Mouse (Mus musculus) liver, postnatal 0 days (tissue): ENCODE measurements at regions not wholly inside any gene's neighbourhood (a gene's known extent, or its start where the extent isn't known, plus 50 kb on each side); places are given as distances from the start of the nearest gene placed in this dataset.
"Not testable (repeated sequence)": the region's sequence is repeated elsewhere in the genome, so short reads cannot be mapped to it uniquely, and the experiment has no call there.

ENCODE experiments used
- ATAC-seq: fragments of 200-750 bp; cut with Nextera tagmentation; 2 replicates; pipeline ENCODE4 v1.8.0; 2017; ENCODE audit warnings: mild to moderate bottlenecking, moderate library complexity
- DNase-seq: peaks from one replicate; pipeline ENCODE4 v3.0.0-alpha.2; 2016
- H3K27ac ChIP-seq: fragments of 300-500 bp; sonication (generic); 2 replicates; pipeline ENCODE4 v1.5.1; 2014; ENCODE audit warnings: antibody characterized with exemption, moderate library complexity, mild to moderate bottlenecking, low read depth
- H3K27me3 ChIP-seq: fragments of 300-500 bp; sonication (generic); 2 replicates; pipeline ENCODE4 v1.6.1; 2014; ENCODE audit warnings: low read length, control low read depth, mixed read lengths; ENCODE audit not compliant: insufficient read depth
- H3K36me3 ChIP-seq: fragments of 300-500 bp; sonication (generic); replicated peaks from 2 replicates; pipeline ENCODE4 v1.6.1; 2014; ENCODE audit warnings: mild to moderate bottlenecking, control low read depth, low read length, moderate library complexity, mixed read lengths; ENCODE audit not compliant: insufficient read depth
- H3K4me1 ChIP-seq: fragments of 300-500 bp; sonication (generic); 2 replicates; pipeline ENCODE4 v1.6.1; 2014; ENCODE audit warnings: antibody characterized with exemption, mild to moderate bottlenecking, control low read depth; ENCODE audit not compliant: insufficient read depth
- H3K4me2 ChIP-seq: fragments of 300-500 bp; sonication (generic); 2 replicates; pipeline ENCODE4 v1.6.1; 2014; ENCODE audit warnings: low read depth, mild to moderate bottlenecking, low read length, moderate library complexity, mixed read lengths
- H3K4me3 ChIP-seq: fragments of 300-500 bp; sonication (generic); 2 replicates; pipeline ENCODE4 v1.5.1; 2014; ENCODE audit warnings: low read depth, low read length
- H3K9ac ChIP-seq: fragments of 300-500 bp; sonication (generic); replicated peaks from 2 replicates; pipeline ENCODE4 v1.6.1; 2014; ENCODE audit warnings: mild to moderate bottlenecking, moderate library complexity
- H3K9me3 ChIP-seq: fragments of 300-500 bp; sonication (generic); 2 replicates; pipeline ENCODE4 v1.6.1; 2016; ENCODE audit warnings: mild to moderate bottlenecking, control low read depth, low read length, mixed read lengths
- CTCF ChIP-seq: sonication (generic); IDR thresholded peaks from 2 replicates; pipeline ENCODE4 v1.5.1; 2016; ENCODE audit warnings: antibody characterized with exemption, low read depth
- EP300 ChIP-seq: IDR thresholded peaks from 2 replicates; pipeline ENCODE4 v1.6.1; 2016; ENCODE audit warnings: antibody characterized with exemption, low read depth, mild to moderate bottlenecking
- WGBS: fragments of 180-500 bp; shearing (Covaris S2); extraction: QIAGEN DNeasy Blood & Tissue Kit; methylation state at CpG from one replicate; pipeline ENCODE4 v1.1.7; 2014; ENCODE audit not compliant: insufficient replicate concordance; 5-methylcytosine and 5-hydroxymethylcytosine counted together

GRCm38 (mm10) chr4:22787866-22788265 is 299.7 kb upstream of the Pou3f2 start:
- DNase-seq = no peak
- TF ChIP-seq CTCF (no peak), EP300 (no peak)
- Histone ChIP-seq H3K9ac (no peak overlapping the region), H3K4me2 (no peak overlapping the region), H3K4me3 (no peak overlapping the region), H3K9me3 (no peaks in the 10 kb centered on the region), H3K27ac (no peak overlapping the region), H3K4me1 (no peaks in the 10 kb centered on the region), H3K36me3 (no peaks in the 10 kb centered on the region), H3K27me3 (no peaks in the 10 kb centered on the region)
- WGBS = 62% methylated on average over 3 of the region's 3 CpGs
- ATAC-seq = no peak

GRCm38 (mm10) chr4:22763026-22763425 is 274.9 kb upstream of the Pou3f2 start:
- H3K4me1 ChIP-seq, DNase-seq, H3K27me3 ChIP-seq, H3K9me3 ChIP-seq, H3K36me3 ChIP-seq, H3K27ac ChIP-seq, H3K4me3 ChIP-seq, H3K9ac ChIP-seq, H3K4me2 ChIP-seq, ATAC-seq: not testable (repeated sequence)
- whole genome bisulfite sequencing = 76% methylated on average over 4 of the region's 4 CpGs
